Mouse (Mus musculus): ENCODE measurements around the gene Sin3a. TPM values are rescaled to one million over a fixed set of nuclear protein-coding genes. Genes with fewer than 3 reads are reported as not detected.

Sin3a gene
- total RNA-seq, 1 experiment from 2014 or later: 50.6 TPM

DNA sequence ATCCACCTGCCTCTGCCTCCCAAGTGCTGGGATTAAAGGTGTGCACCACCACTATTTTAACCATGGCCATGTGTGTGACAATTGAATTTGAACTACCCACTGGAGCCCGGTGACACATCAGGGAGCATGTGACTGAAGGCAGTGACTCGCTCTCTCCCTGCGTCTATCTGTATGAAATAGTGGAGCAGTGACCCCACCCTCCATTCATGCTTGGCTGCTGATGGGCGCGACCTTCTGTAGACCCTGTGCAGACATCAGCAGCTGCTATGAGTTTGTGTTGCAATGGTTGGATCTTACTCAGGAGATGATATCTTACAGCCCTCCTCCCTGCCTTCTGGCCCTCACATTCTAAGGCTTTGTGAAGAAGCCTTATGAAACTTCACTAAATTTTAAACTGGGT, 96.6 kb downstream of the Sin3a start:
- DNase-seq: no peak

Other genes with a start within 250 kb of the Sin3a start
- gene Odf3l1, start 207.4 kb upstream of the Sin3a start, total RNA-seq (2021): 2.0 and 3.2 TPM in 2 replicates
- 12.5 and 17.0 TPM in 2 replicates for gene Cspg4, start 207.0 kb upstream of the Sin3a start, total RNA-seq (2021)
- gene Snx33, start 143.7 kb upstream of the Sin3a start, total RNA-seq (2021): 17.9 and 22.6 TPM in 2 replicates
- gene Imp3, start 134.6 kb upstream of the Sin3a start, total RNA-seq (2021): 76.4 and 88.5 TPM in 2 replicates
- 12.5 and 13.3 TPM in 2 replicates for gene Snupn, start 121.2 kb upstream of the Sin3a start, total RNA-seq (2021)
- gene Ptpn9, start 77.1 kb upstream of the Sin3a start, total RNA-seq (2021): 39.2 and 43.4 TPM in 2 replicates
- gene Man2c1, start 58.6 kb downstream of the Sin3a start, total RNA-seq (2021): 97.2 and 118 TPM in 2 replicates
- 10.6 and 11.2 TPM in 2 replicates for gene Neil1, start 76.3 kb downstream of the Sin3a start, total RNA-seq (2021)
- gene Commd4, start 86.3 kb downstream of the Sin3a start, total RNA-seq (2021): 47.0 and 52.2 TPM in 2 replicates
- gene Trcg1, start 164.5 kb downstream of the Sin3a start, total RNA-seq (2021): not detected in 2 replicates
- gene 1700017B05Rik, start 190.6 kb downstream of the Sin3a start, total RNA-seq (2021): 36.2 and 45.6 TPM in 2 replicates